Mouse (Mus musculus): ENCODE results near the gene Il1rn. TPM values are rescaled to one million over a fixed set of nuclear protein-coding genes. Genes with fewer than 3 reads are reported as not detected.

Il1rn gene
- polyA plus RNA-seq, 1 experiment from 2014 or later = not detected

GRCm38 (mm10) chr2:24385111-24385961 lies 48.7 kb downstream of the Il1rn start:
- Histone ChIP-seq H3K36me3 (no peaks in the 10 kb centered on the region), H3K27me3 (ENCODE audit: low read depth, poor library complexity, severe bottlenecking) (no peaks in the 10 kb centered on the region), H3K4me3 (no peak overlapping the region), H3K9me3 (replicated peaks) (no peaks in the 10 kb centered on the region), H3K4me1 (no peaks in the 10 kb centered on the region), H3K27ac (replicated peaks) (no peak overlapping the region)
- no peak for DNase-seq (ENCODE audit: low spot score)
- 84% methylated on average over 14 of the region's 14 CpGs for WGBS

- no peaks in the 10 kb centered on the region for H3K36me3 ChIP-seq
- H3K27me3 ChIP-seq (ENCODE audit: low read depth, poor library complexity, severe bottlenecking) = no peaks in the 10 kb centered on the region
- WGBS = 87% methylated on average over 21 of the region's 21 CpGs
- no peak overlapping the region for H3K4me3 ChIP-seq
- H3K27ac ChIP-seq (replicated peaks) = no peak overlapping the region
- DNase-seq (ENCODE audit: low spot score) = no peak
- no peaks in the 10 kb centered on the region for H3K4me1 ChIP-seq
- H3K9me3 ChIP-seq (replicated peaks) = no peaks in the 10 kb centered on the region
These were observed 49.7 kb downstream of the Il1rn start for GRCm38 (mm10) chr2:24386158-24386963.

- H3K4me1 ChIP-seq = no peaks in the 10 kb centered on the region
- H3K4me3 ChIP-seq = no peak overlapping the region
- no peaks in the 10 kb centered on the region for H3K27me3 ChIP-seq (ENCODE audit: low read depth, poor library complexity, severe bottlenecking)
- DNase-seq (ENCODE audit: low spot score) = no peak
- no peaks in the 10 kb centered on the region for H3K9me3 ChIP-seq (replicated peaks)
- H3K36me3 ChIP-seq = no peaks in the 10 kb centered on the region
- H3K27ac ChIP-seq (replicated peaks) = no peak overlapping the region
- WGBS = 91% methylated on average over 2 of the region's 2 CpGs
These were observed 50.3 kb downstream of the Il1rn start for GRCm38 (mm10) chr2:24386964-24387320.

- H3K27ac ChIP-seq (replicated peaks) = no peak overlapping the region
- no peaks in the 10 kb centered on the region for H3K36me3 ChIP-seq
- H3K9me3 ChIP-seq (replicated peaks) = no peaks in the 10 kb centered on the region
- 86% methylated on average over 4 of the region's 4 CpGs for whole genome bisulfite sequencing
- DNase-seq (ENCODE audit: low spot score) = no peak
- no peak overlapping the region for H3K4me3 ChIP-seq
- no peaks in the 10 kb centered on the region for H3K27me3 ChIP-seq (ENCODE audit: low read depth, poor library complexity, severe bottlenecking)
- no peaks in the 10 kb centered on the region for H3K4me1 ChIP-seq
These were observed 51.0 kb downstream of the Il1rn start for GRCm38 (mm10) chr2:24387361-24388283.

- DNase-seq (ENCODE audit: low spot score) = no peak
- H3K9me3 ChIP-seq (replicated peaks) = no peaks in the 10 kb centered on the region
- no peaks in the 10 kb centered on the region for H3K36me3 ChIP-seq
- H3K27ac ChIP-seq (replicated peaks) = no peak overlapping the region
- no peak overlapping the region for H3K4me3 ChIP-seq
- H3K4me1 ChIP-seq = no peaks in the 10 kb centered on the region
- 74% methylated on average over 2 of the region's 2 CpGs for WGBS
- H3K27me3 ChIP-seq (ENCODE audit: low read depth, poor library complexity, severe bottlenecking) = no peaks in the 10 kb centered on the region
These were observed 56.6 kb downstream of the Il1rn start for GRCm38 (mm10) chr2:24393251-24393650.

GRCm38 (mm10) chr2:24397115-24397514 lies 60.5 kb downstream of the Il1rn start:
- DNase-seq (ENCODE audit: low spot score) = no peak
- Histone ChIP-seq H3K9me3 (replicated peaks) (no peaks in the 10 kb centered on the region), H3K27ac (replicated peaks) (no peak overlapping the region), H3K36me3 (no peaks in the 10 kb centered on the region), H3K4me1 (no peaks in the 10 kb centered on the region), H3K27me3 (ENCODE audit: low read depth, poor library complexity, severe bottlenecking) (no peaks in the 10 kb centered on the region), H3K4me3 (no peak overlapping the region)
- 22% methylated on average over 2 of the region's 2 CpGs for WGBS

- Histone ChIP-seq H3K4me1 (peaks cover 7% of the 10 kb centered on the region), H3K27ac (replicated peaks) (no peak overlapping the region), H3K36me3 (no peaks in the 10 kb centered on the region), H3K27me3 (ENCODE audit: low read depth, poor library complexity, severe bottlenecking) (peaks cover 14% of the 10 kb centered on the region), H3K9me3 (replicated peaks) (no peaks in the 10 kb centered on the region), H3K4me3 (no peak overlapping the region)
- no peak for DNase-seq (ENCODE audit: low spot score)
- WGBS = 95% methylated on average over 3 of the region's 3 CpGs
These were observed 64.1 kb downstream of the Il1rn start for GRCm38 (mm10) chr2:24400711-24401110.

Other genes with a start within 250 kb of the Il1rn start
- not detected in 2 replicates for gene Tbpl2, start 240.3 kb upstream of the Il1rn start, polyA plus RNA-seq (2016; fragmentation: Nextera tagmentation; extraction: Ambion mirVana)
- gene Il1f8, start 183.7 kb upstream of the Il1rn start, polyA plus RNA-seq (2016; fragmentation: Nextera tagmentation; extraction: Ambion mirVana) = not detected in 2 replicates
- gene Il1f9, start 150.4 kb upstream of the Il1rn start, polyA plus RNA-seq (2016; fragmentation: Nextera tagmentation; extraction: Ambion mirVana) = not detected in 2 replicates
- gene Il1f6, start 121.4 kb upstream of the Il1rn start, polyA plus RNA-seq (2016; fragmentation: Nextera tagmentation; extraction: Ambion mirVana) = not detected in 2 replicates
- not detected in 2 replicates for gene Il1f5, start 59.9 kb upstream of the Il1rn start, polyA plus RNA-seq (2016; fragmentation: Nextera tagmentation; extraction: Ambion mirVana)
- gene Il1f10, start 45.7 kb upstream of the Il1rn start, polyA plus RNA-seq (2016; fragmentation: Nextera tagmentation; extraction: Ambion mirVana) = not detected in 2 replicates
- gene Psd4, start 30.7 kb downstream of the Il1rn start, polyA plus RNA-seq (2016; fragmentation: Nextera tagmentation; extraction: Ambion mirVana) = 0.46 and 1.1 TPM in 2 replicates
- 6.8 and 7.2 TPM in 2 replicates for gene Pax8, start 138.7 kb downstream of the Il1rn start, polyA plus RNA-seq (2016; fragmentation: Nextera tagmentation; extraction: Ambion mirVana)